Mouse (Mus musculus) stomach, postnatal 0 days (tissue): ENCODE data around the gene Defa35.
"Not testable (repeated sequence)": the region's sequence is repeated elsewhere in the genome, so short reads cannot be mapped to it uniquely, and the experiment has no call there.

Experiments
- CTCF ChIP-seq: IDR thresholded peaks from 2 replicates; pipeline ENCODE4 v1.5.1; 2016; ENCODE audit warnings: antibody characterized with exemption, low read depth, mild to moderate bottlenecking, moderate library complexity
- EP300 ChIP-seq: optimal IDR thresholded peaks from 2 replicates; pipeline ENCODE3; 2016; ENCODE audit warnings: antibody characterized with exemption

GRCm38 (mm10) chr8:21025245-21025644, 39.6 kb upstream of the Defa35 start, which contains the start of gene Defa21:
- TF ChIP-seq CTCF, EP300: not testable (repeated sequence)
